In genomic region chr8:107478728-107479127, GRCm38 (mm10) we compare ENCODE assay signal across 28 mouse cellular contexts. TPM values are rescaled to one million over a fixed set of nuclear protein-coding genes. Genes with fewer than 3 reads are reported as not detected.
DNase-seq lines count a peak whose midpoint lies in the region; ATAC-seq lines count a peak whose summit lies in the region.
"Had no signal": no experiment of that assay in that cellular context is flagged by ENCODE, and none has a peak within 500 bp of the region (broad histone marks: within the 10 kb centered on the region; RNA-seq: fewer than 3 reads in every experiment).

No protein-coding gene starts in this region.

- H3K27ac ChIP-seq in embryonic facial prominence, embryonic 12.5 days, result peak overlapping the region; percentile 55
- H3K27ac ChIP-seq in embryonic facial prominence, embryonic 10.5 days (replicated peaks), result no peak overlapping the region
- peak overlapping the region; percentile 71 for H3K27ac ChIP-seq in embryonic facial prominence, embryonic 14.5 days (replicated peaks; ENCODE audit: low read depth, low read length)
- H3K27ac ChIP-seq in limb, embryonic 12.5 days, result peak overlapping the region; percentile 93
- H3K27ac ChIP-seq: forebrain, embryonic 12.5 days; heart, embryonic 13.5 days; kidney, embryonic 15.5 days; layer of hippocampus, adult 2 months; liver, embryonic 15.5 days; midbrain, embryonic 12.5 days; neural tube, embryonic 12.5 days had no signal

- no peak for ATAC-seq in embryonic facial prominence, embryonic 12.5 days (ENCODE audit: insufficient number of reproducible peaks, insufficient read depth, low FRiP score, low TSS enrichment)
- ATAC-seq in embryonic facial prominence, embryonic 14.5 days (ENCODE audit: low read depth), result no peak
- no peak for ATAC-seq in limb, embryonic 12.5 days (ENCODE audit: insufficient number of reproducible peaks, insufficient read depth, low FRiP score, low TSS enrichment, low read depth)
- ATAC-seq: forebrain, postnatal 0 days; hindbrain, embryonic 16.5 days; Patski had no signal

- no peak for DNase-seq in embryonic facial prominence, embryonic 10.5 days (ENCODE audit: low spot score)
- DNase-seq in embryonic facial prominence, embryonic 14.5 days (ENCODE audit: low spot score), result no peak
- DNase-seq in cerebellum, postnatal 10 days, result no peak
- DNase-seq in right cerebral cortex, postnatal 10 days (ENCODE audit: low spot score in 2 of 2), result no peak
- no peak for DNase-seq in spleen, adult 18-20 months
- DNase-seq: adrenal gland, postnatal 36 days; cerebellum, adult 2 months; forebrain, postnatal 0 days; heart, postnatal 10 days; kidney, adult 18-20 months; kidney, postnatal 25 days; left cerebral cortex, postnatal 4 days; lung, embryonic 14.5 days; lung, postnatal 14 days had no signal

- no peak overlapping the region for H3K9ac ChIP-seq in embryonic facial prominence, embryonic 12.5 days
- no peak overlapping the region for H3K9ac ChIP-seq in embryonic facial prominence, embryonic 14.5 days (ENCODE audit: low read depth, low read length)
- no peak overlapping the region for H3K9ac ChIP-seq in limb, embryonic 12.5 days (replicated peaks)
- H3K9ac ChIP-seq: forebrain, embryonic 12.5 days; forebrain, postnatal 0 days; heart, embryonic 13.5 days; kidney, embryonic 15.5 days; liver, embryonic 15.5 days; lung, embryonic 14.5 days; midbrain, embryonic 12.5 days; neural tube, embryonic 12.5 days had no signal

- H3K4me2 ChIP-seq in embryonic facial prominence, embryonic 12.5 days (replicated peaks), result no peak overlapping the region
- H3K4me2 ChIP-seq in embryonic facial prominence, embryonic 14.5 days (ENCODE audit: low read depth, low read length), result no peak overlapping the region
- no peak overlapping the region for H3K4me2 ChIP-seq in limb, embryonic 12.5 days
- H3K4me2 ChIP-seq: forebrain, embryonic 12.5 days; heart, embryonic 13.5 days; kidney, embryonic 15.5 days; liver, embryonic 15.5 days; lung, embryonic 14.5 days; midbrain, embryonic 12.5 days; neural tube, embryonic 12.5 days had no signal

- H3K36me3 ChIP-seq in embryonic facial prominence, embryonic 12.5 days, result no peaks in the 10 kb centered on the region
- peaks cover 63% of the 10 kb centered on the region for H3K36me3 ChIP-seq in embryonic facial prominence, embryonic 10.5 days (replicated peaks)
- peaks cover 4% of the 10 kb centered on the region; the same call in 1 of the 2 replicates for H3K36me3 ChIP-seq in embryonic facial prominence, embryonic 14.5 days (ENCODE audit: control insufficient read depth, insufficient read depth, low read length)
- H3K36me3 ChIP-seq in limb, embryonic 12.5 days, result peaks cover 44% of the 10 kb centered on the region

- no peaks in the 10 kb centered on the region for H3K4me1 ChIP-seq in embryonic facial prominence, embryonic 12.5 days
- no peaks in the 10 kb centered on the region for H3K4me1 ChIP-seq in embryonic facial prominence, embryonic 10.5 days
- H3K4me1 ChIP-seq in embryonic facial prominence, embryonic 14.5 days (ENCODE audit: control insufficient read depth, insufficient read depth, low read length), result no peaks in the 10 kb centered on the region
- H3K4me1 ChIP-seq in limb, embryonic 12.5 days (replicated peaks), result peaks cover 8% of the 10 kb centered on the region
- H3K4me1 ChIP-seq: forebrain, embryonic 12.5 days; kidney, embryonic 15.5 days; liver, embryonic 15.5 days; midbrain, embryonic 12.5 days; neural tube, embryonic 12.5 days had no signal

- WGBS in embryonic facial prominence, embryonic 12.5 days, result 77% methylated on average over 6 of the region's 6 CpGs
- WGBS in embryonic facial prominence, embryonic 10.5 days, result 85% methylated on average over 6 of the region's 6 CpGs
- WGBS in embryonic facial prominence, embryonic 14.5 days, result 75% methylated on average over 6 of the region's 6 CpGs
- 74% methylated on average over 6 of the region's 6 CpGs for WGBS in limb, embryonic 12.5 days

- no peaks in the 10 kb centered on the region for H3K9me3 ChIP-seq in embryonic facial prominence, embryonic 12.5 days
- no peaks in the 10 kb centered on the region for H3K9me3 ChIP-seq in embryonic facial prominence, embryonic 10.5 days
- H3K9me3 ChIP-seq in embryonic facial prominence, embryonic 14.5 days (ENCODE audit: control insufficient read depth, low read length), result no peaks in the 10 kb centered on the region
- H3K9me3 ChIP-seq in limb, embryonic 12.5 days, result no peaks in the 10 kb centered on the region
- H3K9me3 ChIP-seq: forebrain, embryonic 12.5 days; G1E; heart, embryonic 13.5 days; kidney, embryonic 15.5 days; liver, embryonic 15.5 days; midbrain, embryonic 12.5 days; neural tube, embryonic 12.5 days had no signal

- no peaks in the 10 kb centered on the region for H3K27me3 ChIP-seq in embryonic facial prominence, embryonic 12.5 days
- H3K27me3 ChIP-seq in embryonic facial prominence, embryonic 10.5 days (replicated peaks; ENCODE audit: low read depth, poor library complexity, severe bottlenecking), result no peaks in the 10 kb centered on the region
- H3K27me3 ChIP-seq in embryonic facial prominence, embryonic 14.5 days (replicated peaks; ENCODE audit: control insufficient read depth, insufficient read depth, low read length), result no peaks in the 10 kb centered on the region
- H3K27me3 ChIP-seq in limb, embryonic 12.5 days, result no peaks in the 10 kb centered on the region
- H3K27me3 ChIP-seq: forebrain, embryonic 12.5 days; heart, embryonic 13.5 days; kidney, embryonic 15.5 days; liver, embryonic 15.5 days; midbrain, embryonic 12.5 days; neural tube, embryonic 12.5 days; Patski had no signal

- H3K4me3 ChIP-seq in embryonic facial prominence, embryonic 12.5 days, result no peak overlapping the region
- H3K4me3 ChIP-seq in embryonic facial prominence, embryonic 10.5 days, result no peak overlapping the region
- H3K4me3 ChIP-seq in embryonic facial prominence, embryonic 14.5 days (ENCODE audit: low read depth, low read length), result no peak overlapping the region
- H3K4me3 ChIP-seq in limb, embryonic 12.5 days (replicated peaks), result no peak overlapping the region
- H3K4me3 ChIP-seq: erythroblast, embryonic 14.5 days; forebrain, embryonic 12.5 days; heart, embryonic 13.5 days; kidney, embryonic 15.5 days; layer of hippocampus, adult 2 months; liver, embryonic 15.5 days; midbrain, embryonic 12.5 days; myocyte; neural tube, embryonic 12.5 days had no signal

RNA-seq across cellular contexts. Expression of gene Wwp2, which starts 42.6 kb away (rescaled TPM):
- polyA plus RNA-seq in embryonic facial prominence, embryonic 12.5 days (2016; fragmentation: Nextera tagmentation; extraction: Ambion mirVana), result 160 and 181 TPM in 2 replicates
- 62.2 and 67.5 TPM in 2 replicates for polyA plus RNA-seq in embryonic facial prominence, embryonic 10.5 days (2016; fragmentation: Nextera tagmentation; extraction: Ambion mirVana)
- polyA plus RNA-seq in embryonic facial prominence, embryonic 14.5 days (2014; fragmentation: Nextera tagmentation; extraction: Ambion mirVana), result 77.8 and 112 TPM in 2 replicates
- 277 and 286 TPM in 2 replicates for polyA plus RNA-seq in limb, embryonic 12.5 days (2016; fragmentation: Nextera tagmentation; extraction: Ambion mirVana)

RNA-seq across cellular contexts. Expression of gene Nob1, which starts 53.9 kb away (rescaled TPM):
- polyA plus RNA-seq in embryonic facial prominence, embryonic 12.5 days (2016; fragmentation: Nextera tagmentation; extraction: Ambion mirVana), result 96.9 and 98.8 TPM in 2 replicates
- polyA plus RNA-seq in embryonic facial prominence, embryonic 10.5 days (2016; fragmentation: Nextera tagmentation; extraction: Ambion mirVana), result 104 and 106 TPM in 2 replicates
- 42.7 and 42.8 TPM in 2 replicates for polyA plus RNA-seq in embryonic facial prominence, embryonic 14.5 days (2014; fragmentation: Nextera tagmentation; extraction: Ambion mirVana)
- polyA plus RNA-seq in limb, embryonic 12.5 days (2016; fragmentation: Nextera tagmentation; extraction: Ambion mirVana), result 102 and 103 TPM in 2 replicates
